Mouse (Mus musculus): ENCODE data around the gene Pramef8. TPM values are rescaled to one million over a fixed set of nuclear protein-coding genes. Genes with fewer than 3 reads are reported as not detected.
"Not testable (repeated sequence)": the region's sequence is repeated elsewhere in the genome, so short reads cannot be mapped to it uniquely, and the experiment has no call there.

The Pramef8 gene
- polyA plus RNA-seq, 1 experiment from 2014 or later = 27.4 TPM

DNA sequence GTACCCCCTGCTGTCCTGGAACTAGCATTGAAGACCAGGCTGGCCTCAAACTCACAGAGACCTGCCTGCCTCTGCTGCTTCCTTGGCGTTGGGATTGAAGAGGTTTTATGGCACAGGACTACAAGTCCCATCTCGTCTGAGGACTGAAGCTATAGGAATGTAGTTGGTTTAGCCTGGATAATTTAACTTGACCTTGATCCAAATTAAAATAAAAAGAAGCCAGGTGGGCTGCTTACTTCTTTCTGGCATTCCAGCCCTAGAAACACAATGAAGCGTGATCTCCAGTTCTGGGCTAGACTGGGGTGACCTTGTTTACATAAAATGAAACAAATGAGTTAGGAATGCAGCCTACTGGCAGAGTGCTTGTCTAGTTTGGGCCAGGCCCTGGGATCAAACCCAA lies 1.9 kb downstream of the Pramef8 start:
- Histone ChIP-seq H3K4me1 (peaks cover 6% of the 10 kb centered on the region), H3K27ac (no peak overlapping the region), H3K36me3 (replicated peaks) (peaks cover 34% of the 10 kb centered on the region), H3K9ac (no peak overlapping the region), H3K27me3 (replicated peaks) (no peaks in the 10 kb centered on the region), H3K4me2 (no peak overlapping the region), H3K9me3 (no peaks in the 10 kb centered on the region), H3K4me3 (no peak overlapping the region)
- WGBS = 96% methylated on average over 3 of the region's 3 CpGs
- no peak for ATAC-seq (replicated peaks)

DNA sequence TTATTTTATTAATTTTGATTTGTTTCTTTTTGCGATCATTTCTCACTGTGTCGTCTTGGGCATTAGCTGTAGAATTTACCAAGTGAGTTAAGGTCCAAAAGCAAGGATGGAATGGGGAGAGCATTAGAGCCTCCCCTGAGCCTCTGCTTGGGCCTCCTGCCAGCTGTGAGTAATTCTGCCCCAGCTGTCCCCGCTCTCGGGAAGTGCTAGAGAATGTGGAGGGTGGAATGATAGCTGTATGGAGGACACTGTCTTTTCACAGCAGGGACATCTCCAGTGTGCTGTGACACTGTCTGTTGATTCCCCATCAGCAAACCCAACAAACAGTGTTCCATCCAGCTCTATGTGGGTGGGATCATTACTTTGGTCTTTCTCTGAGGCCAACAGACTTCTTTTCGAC lies 14.5 kb downstream of the Pramef8 start:
- H3K4me1 ChIP-seq; H3K9me3 ChIP-seq; H3K4me2 ChIP-seq; ATAC-seq (replicated peaks); H3K9ac ChIP-seq; H3K27me3 ChIP-seq (replicated peaks); H3K27ac ChIP-seq; H3K4me3 ChIP-seq; H3K36me3 ChIP-seq (replicated peaks): not testable (repeated sequence)
- WGBS = 72% methylated on average over 5 of the region's 5 CpGs

DNA sequence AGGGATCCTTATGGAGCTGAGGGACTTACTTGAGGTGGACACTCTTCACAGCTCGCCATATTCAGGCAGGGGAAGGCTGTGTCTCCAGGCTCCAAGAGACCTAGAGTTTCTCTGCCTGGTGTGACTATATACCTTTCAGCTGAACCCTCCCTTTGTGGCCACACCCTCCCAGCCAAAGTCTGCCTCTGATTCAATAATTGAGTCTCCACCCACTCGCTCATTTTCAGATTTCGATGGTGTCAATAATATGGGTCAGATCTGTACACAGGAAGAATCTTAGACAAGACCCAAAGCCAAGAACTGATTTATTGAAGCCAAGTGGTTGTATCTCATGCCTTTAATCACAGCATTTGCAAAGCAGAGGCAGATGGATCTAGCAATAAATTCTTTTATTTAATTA lies 38.0 kb downstream of the Pramef8 start, which contains the start of gene Oog4:
Oog4 (minus strand) TSS at position 101 of the 400 bp plus-strand sequence.
- Histone ChIP-seq H3K4me2 (no peak within 1 kb of the TSS), H3K9ac (no peak within 1 kb of the TSS), H3K27me3 (replicated peaks) (no peaks in the 10 kb centered on the region), H3K4me1 (no peaks in the 10 kb centered on the region), H3K4me3 (no peak within 1 kb of the TSS), H3K27ac (no peak within 1 kb of the TSS), H3K9me3 (no peaks in the 10 kb centered on the region), H3K36me3 (replicated peaks) (no peaks in the 10 kb centered on the region)
- 87% methylated on average over 3 of the region's 3 CpGs for WGBS
- no peak for ATAC-seq (replicated peaks)

Other genes starting within 250 kb of the Pramef8 start
- gene Prdm2, start 199.4 kb upstream of the Pramef8 start, polyA plus RNA-seq (2015; fragmentation: Nextera tagmentation; extraction: Ambion mirVana) = 16.5 TPM in 2 replicates
- 40.8 and 46.3 TPM in 2 replicates for gene Pdpn, start 112.9 kb upstream of the Pramef8 start, polyA plus RNA-seq (2015; fragmentation: Nextera tagmentation; extraction: Ambion mirVana)
- 0.27 and 0.31 TPM in 2 replicates for gene Lrrc38, start 62.7 kb upstream of the Pramef8 start, polyA plus RNA-seq (2015; fragmentation: Nextera tagmentation; extraction: Ambion mirVana)
- not detected in 2 replicates for gene Pramel1, start 18.0 kb upstream of the Pramef8 start, polyA plus RNA-seq (2015; fragmentation: Nextera tagmentation; extraction: Ambion mirVana)
- not detected in 2 replicates for gene Oog4, start 37.9 kb downstream of the Pramef8 start, polyA plus RNA-seq (2015; fragmentation: Nextera tagmentation; extraction: Ambion mirVana)
- gene Gm13043, start 98.9 kb downstream of the Pramef8 start, polyA plus RNA-seq (2015; fragmentation: Nextera tagmentation; extraction: Ambion mirVana) = not detected in 2 replicates
- not detected in 2 replicates for gene Gm13040, start 123.5 kb downstream of the Pramef8 start, polyA plus RNA-seq (2015; fragmentation: Nextera tagmentation; extraction: Ambion mirVana)
- gene BC080695, start 139.3 kb downstream of the Pramef8 start, polyA plus RNA-seq (2015; fragmentation: Nextera tagmentation; extraction: Ambion mirVana) = not detected in 2 replicates
- not detected in 2 replicates for gene Gm13057, start 139.3 kb downstream of the Pramef8 start, polyA plus RNA-seq (2015; fragmentation: Nextera tagmentation; extraction: Ambion mirVana)
- not detected in 2 replicates for gene Gm13083, start 202.6 kb downstream of the Pramef8 start, polyA plus RNA-seq (2015; fragmentation: Nextera tagmentation; extraction: Ambion mirVana)
- not detected in 2 replicates for gene Gm13088, start 244.8 kb downstream of the Pramef8 start, polyA plus RNA-seq (2015; fragmentation: Nextera tagmentation; extraction: Ambion mirVana)

Measured in midbrain, embryonic 15.5 days (tissue).